Comparison of ENCODE assay signal across 28 mouse cellular contexts in genomic region chr13:41206241-41206640, GRCm38 (mm10). TPM values are rescaled to one million over a fixed set of nuclear protein-coding genes. Genes with fewer than 3 reads are reported as not detected.
DNase-seq lines count a peak whose midpoint lies in the region; ATAC-seq and TF ChIP-seq lines count a peak whose summit lies in the region.
"Had no signal": no experiment of that assay in that cellular context is flagged by ENCODE, and none has a peak within 500 bp of the region (broad histone marks: within the 10 kb centered on the region; RNA-seq: fewer than 3 reads in every experiment).

No protein-coding gene starts in this region.

- no peaks in the 10 kb centered on the region for H3K79me2 ChIP-seq in heart, adult 2 months (replicated peaks; ENCODE audit: control insufficient read depth, insufficient read depth, low read length)

- no peak for TF ChIP-seq CTCF in lung, adult 2 months (IDR thresholded peaks at IDR 0.05; ENCODE audit: insufficient read depth, low read length)
- no peak for TF ChIP-seq CTCF in heart, adult 2 months (IDR thresholded peaks at IDR 0.05)

- no peak for DNase-seq in frontal cortex, postnatal 10 days (ENCODE audit: low spot score in 2 of 2)
- DNase-seq in left cerebral cortex, postnatal 25 days (ENCODE audit: low spot score in 2 of 2) = peak; percentile 14 to 72
- no peak for DNase-seq in left cerebral cortex, postnatal 10 days (ENCODE audit: extremely low spot score in 1 of 2, low spot score in 2 of 2)
- DNase-seq in layer of hippocampus, postnatal 36 days = peak; percentile 23 to 34
- DNase-seq in right cerebral cortex, postnatal 36 days (ENCODE audit: low spot score in 2 of 2) = peak; percentile 14 to 38
- no peak for DNase-seq in lung, adult 2 months
- DNase-seq in heart, adult 2 months = no peak
- DNase-seq: adrenal gland, adult 8-10 months; cerebellum, adult 9-10 months; gastrocnemius, postnatal 25 days; heart, adult 18-20 months; heart, postnatal 36 days; kidney, adult 18-20 months; thymus, postnatal 14 days had no signal

- intact Hi-C loops in left cerebral cortex, postnatal 25 days (cut with DNase I) = no loop called here
- intact Hi-C loops in left cerebral cortex, postnatal 10 days (cut with DNase I) = no loop called here
- intact Hi-C loops in heart, adult 2 months (cut with DNase I) = no loop called here

- no peak for TF ChIP-seq POLR2A in lung, adult 2 months (IDR thresholded peaks at IDR 0.05; ENCODE audit: borderline replicate concordance, extremely low read depth, low read depth, low read length)
- no peak for TF ChIP-seq POLR2A in heart, adult 2 months (IDR thresholded peaks at IDR 0.05; ENCODE audit: insufficient read depth, low read depth, low read length)

- H3K36me3 ChIP-seq in heart, adult 2 months (ENCODE audit: control insufficient read depth, insufficient read depth, low read length) = no peaks in the 10 kb centered on the region
- H3K36me3 ChIP-seq: embryonic facial prominence, embryonic 15.5 days; heart, embryonic 15.5 days; hindbrain, embryonic 13.5 days; midbrain, embryonic 10.5 days; neural tube, embryonic 13.5 days had no signal

- H3K4me1 ChIP-seq in lung, adult 2 months (ENCODE audit: control insufficient read depth, insufficient read depth, low read length) = no peaks in the 10 kb centered on the region
- no peaks in the 10 kb centered on the region for H3K4me1 ChIP-seq in heart, adult 2 months (ENCODE audit: control insufficient read depth, insufficient read depth, low read length)
- H3K4me1 ChIP-seq: embryonic facial prominence, embryonic 15.5 days; heart, embryonic 15.5 days had no signal

- no peak overlapping the region for H3K4me3 ChIP-seq in lung, adult 2 months (replicated peaks; ENCODE audit: extremely low read depth, low read depth, low read length)
- no peak overlapping the region for H3K4me3 ChIP-seq in heart, adult 2 months
- H3K4me3 ChIP-seq: embryonic facial prominence, embryonic 15.5 days; heart, embryonic 15.5 days; hindbrain, embryonic 13.5 days; midbrain, embryonic 10.5 days; myocyte; neural tube, embryonic 13.5 days had no signal

- ATAC-seq in frontal cortex, adult (ENCODE audit: low TSS enrichment) = peak; percentile 98
- ATAC-seq: activated CD4-positive, CD25-positive, alpha-beta regulatory T cell, adult 4 months; forebrain, embryonic 14.5 days; lung, postnatal 0 days; midbrain, embryonic 16.5 days had no signal

- no peak overlapping the region for H3K27ac ChIP-seq in heart, adult 2 months
- H3K27ac ChIP-seq: embryonic facial prominence, embryonic 15.5 days; heart, embryonic 15.5 days; hindbrain, embryonic 13.5 days; kidney, postnatal 0 days; macrophage; midbrain, embryonic 10.5 days; neural tube, embryonic 13.5 days had no signal

- H3K27me3 ChIP-seq in heart, adult 2 months (ENCODE audit: control insufficient read depth, insufficient read depth, low read length) = no peaks in the 10 kb centered on the region
- H3K27me3 ChIP-seq: embryonic facial prominence, embryonic 15.5 days; heart, embryonic 15.5 days; hindbrain, embryonic 13.5 days; neural tube, embryonic 13.5 days had no signal

- 86% methylated on average over 5 of the region's 5 CpGs for WGBS in lung, adult 2 months
- 84% methylated on average over 5 of the region's 5 CpGs for WGBS in heart, adult 2 months

- no peak overlapping the region for H3K9ac ChIP-seq in heart, adult 2 months (ENCODE audit: low read depth, low read length)
- H3K9ac ChIP-seq: embryonic facial prominence, embryonic 15.5 days; heart, embryonic 15.5 days; hindbrain, embryonic 13.5 days; neural tube, embryonic 13.5 days had no signal

- TF ChIP-seq EP300 in heart, adult 2 months (IDR thresholded peaks at IDR 0.05; ENCODE audit: insufficient read depth, low read depth, low read length) = no peak

RNA-seq across cellular contexts. Expression of gene Elovl2, which starts 14.0 kb away (rescaled TPM):
- total RNA-seq in left cerebral cortex, postnatal 25 days (2021) = 10 to 100 TPM; 21.9 to 23.3 TPM
- 10 to 100 TPM; 39.2 to 39.6 TPM for total RNA-seq in left cerebral cortex, postnatal 10 days (2021)
- 10 to 100 TPM; 17.4 to 18.0 TPM for total RNA-seq in layer of hippocampus, postnatal 36 days (2021)
- polyA plus RNA-seq in lung, adult 2 months (2012; rRNA removed) = 0.03 and 0.08 TPM in 2 replicates
- under 1 TPM; 0.05 to 0.18 TPM for total RNA-seq in heart, adult 2 months (2021)
- polyA plus RNA-seq in heart, adult 2 months (2012; rRNA removed) = 0.04 and 0.18 TPM in 2 replicates
- total RNA-seq: common myeloid progenitor, adult 5-6 weeks; gastrocnemius, postnatal 25 days had no signal
- polyA plus RNA-seq: activated CD4-positive, CD25-positive, alpha-beta regulatory T cell, adult 4 months; myocyte had no signal

RNA-seq across cellular contexts. Expression of gene Smim13, which starts 43.4 kb away (rescaled TPM):
- total RNA-seq in left cerebral cortex, postnatal 25 days (2021) = 100 to 1,000 TPM; 178 to 186 TPM
- total RNA-seq in left cerebral cortex, postnatal 10 days (2021) = 100 to 1,000 TPM; 157 to 163 TPM
- 100 to 1,000 TPM; 140 to 159 TPM for total RNA-seq in layer of hippocampus, postnatal 36 days (2021)
- polyA plus RNA-seq in lung, adult 2 months (2012; rRNA removed) = 5.7 and 6.5 TPM in 2 replicates
- 10 to 100 TPM; 23.0 to 27.6 TPM for total RNA-seq in heart, adult 2 months (2021)
- 9.0 and 19.7 TPM in 2 replicates for polyA plus RNA-seq in heart, adult 2 months (2012; rRNA removed)

Comparison
In these comparisons a context has a peak if more than half of its experiments do, and no peak if none do; other contexts are left out.
1. DNase-seq: peak in left cerebral cortex, postnatal 25 days (2 of 2), layer of hippocampus, postnatal 36 days (2 of 2) and right cerebral cortex, postnatal 36 days (2 of 2); none in frontal cortex, postnatal 10 days (0 of 2), left cerebral cortex, postnatal 10 days (0 of 2), lung, adult 2 months (single experiment) and heart, adult 2 months (0 of 2).
2. RNA of gene Elovl2, which starts 14.0 kb away (total RNA-seq): 39.2 to 39.6 TPM in left cerebral cortex, postnatal 10 days, 21.9 to 23.3 TPM in left cerebral cortex, postnatal 25 days and 17.4 to 18.0 TPM in layer of hippocampus, postnatal 36 days; 0.05 to 0.18 TPM in heart, adult 2 months; every median in the first group is over 10 times any median in the second.
3. RNA of gene Smim13, which starts 43.4 kb away (total RNA-seq): 178 to 186 TPM in left cerebral cortex, postnatal 25 days, 157 to 163 TPM in left cerebral cortex, postnatal 10 days and 140 to 159 TPM in layer of hippocampus, postnatal 36 days; 23.0 to 27.6 TPM in heart, adult 2 months; every median in the first group is over 4 times any median in the second.